Mouse (Mus musculus): ENCODE results near the gene Cep162. TPM values are rescaled to one million over a fixed set of nuclear protein-coding genes. Genes with fewer than 3 reads are reported as not detected.

Gene Cep162
- total RNA-seq, 4 experiments from 2014 or later: 8.1 to 12.1 (median 9.8) TPM

- DNase-seq (ENCODE audit: low spot score in 2 of 2): peak in 1 of 2 experiments; percentile 22
Observed at GRCm38 (mm10) chr9:87167001-87167830, 88.1 kb downstream of the Cep162 start.

- no peak for DNase-seq (ENCODE audit: low spot score in 2 of 2)
Observed at GRCm38 (mm10) chr9:87162559-87162958, 92.8 kb downstream of the Cep162 start.

- no peak for DNase-seq (ENCODE audit: low spot score in 2 of 2)
Observed at GRCm38 (mm10) chr9:87152641-87153325, 102.6 kb downstream of the Cep162 start.

GRCm38 (mm10) chr9:87147927-87148326 lies 107.4 kb downstream of the Cep162 start:
- DNase-seq (ENCODE audit: low spot score in 2 of 2): no peak

- no peak for DNase-seq (ENCODE audit: low spot score in 2 of 2)
Observed at GRCm38 (mm10) chr9:87146400-87146799, 108.9 kb downstream of the Cep162 start.

- no peak for DNase-seq (ENCODE audit: low spot score in 2 of 2)
Observed at GRCm38 (mm10) chr9:87145671-87146070, 109.7 kb downstream of the Cep162 start.

- DNase-seq (ENCODE audit: low spot score in 2 of 2): no peak
Observed at GRCm38 (mm10) chr9:87145180-87145579, 110.2 kb downstream of the Cep162 start.

- peak in 1 of 2 experiments; percentile 17 for DNase-seq (ENCODE audit: low spot score in 2 of 2)
Observed at GRCm38 (mm10) chr9:87144532-87144931, 110.8 kb downstream of the Cep162 start.

- DNase-seq (ENCODE audit: low spot score in 2 of 2): peak; percentile 43 to 47
Observed at GRCm38 (mm10) chr9:87144106-87144505, 111.2 kb downstream of the Cep162 start, which contains the start of gene Mrap2. TSS of gene Mrap2 (plus strand) at chr9:87144306.

- no peak for DNase-seq (ENCODE audit: low spot score in 2 of 2)
Observed at GRCm38 (mm10) chr9:87143076-87143475, 112.3 kb downstream of the Cep162 start.

Other genes starting within 250 kb of the Cep162 start
- 10 to 100 TPM in 1 of 4 experiments, 1 to 10 TPM in 3; 8.4 to 11.0 (median 8.9) TPM for gene Ripply2, start 240.0 kb downstream of the Cep162 start, total RNA-seq (2022)
- gene Cyb5r4, start 233.5 kb downstream of the Cep162 start, total RNA-seq (2022): 10 to 100 TPM; 29.5 to 39.4 (median 34.9) TPM
- gene Mrap2, start 111.2 kb downstream of the Cep162 start, total RNA-seq (2022): 1 to 10 TPM; 7.3 to 8.2 (median 7.9) TPM

Data from left cerebral cortex, adult 8-10 months (tissue).